Mouse (Mus musculus) olfactory bulb, adult 2 months (tissue): ENCODE results near the gene Rnf13.

Experiments
- CTCF ChIP-seq: fragments of 200-500 bp; IDR thresholded peaks from 2 replicates; pipeline ENCODE4 v1.5.1; 2012; ENCODE audit warnings: low read depth, mild to moderate bottlenecking, low read length, moderate library complexity; ENCODE audit not compliant: insufficient read depth
- POLR2A ChIP-seq: fragments of 200-500 bp; IDR thresholded peaks from 2 replicates; pipeline ENCODE4 v1.6.1; 2012; ENCODE audit warnings: mild to moderate bottlenecking, low read depth, low read length, moderate library complexity; ENCODE audit not compliant: insufficient read depth

- TF ChIP-seq CTCF (no peak), POLR2A (no peak)
Observed at GRCm38 (mm10) chr3:57791104-57791503, 55.2 kb downstream of the Rnf13 start.
